Mouse (Mus musculus): ENCODE results near the gene Ap1ar.

The Ap1ar gene

DNA sequence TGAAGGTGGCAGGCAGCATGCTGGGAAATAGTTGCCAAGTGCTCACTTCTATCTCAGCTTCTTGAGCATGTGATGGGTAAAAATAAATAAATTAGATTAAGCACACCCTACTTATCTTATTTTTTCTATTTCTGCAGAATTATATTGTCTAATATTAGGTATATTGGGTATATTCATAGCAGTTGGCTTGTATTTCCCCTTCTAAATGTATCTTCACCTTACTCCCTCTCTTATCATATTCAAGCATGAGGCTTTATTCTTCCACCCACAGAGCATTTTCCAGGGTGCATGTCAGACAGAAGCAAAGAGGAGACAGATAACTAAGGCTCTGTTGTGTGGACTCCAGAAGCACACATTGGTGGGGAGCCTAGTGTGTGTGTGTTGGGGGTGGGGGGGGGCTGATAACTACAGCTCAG is 79.4 kb downstream of the Ap1ar start:
- DNase-seq (ENCODE audit: low spot score in 2 of 2), result no peak

Measured in frontal cortex, postnatal 25 days (tissue).